Mouse (Mus musculus) gastrocnemius, postnatal 10 days (tissue): ENCODE data around the gene Hecw1. TPM values are rescaled to one million over a fixed set of nuclear protein-coding genes. Genes with fewer than 3 reads are reported as not detected.

Source experiments
- DNase-seq: peaks from one replicate; pipeline ENCODE4 v3.0.0; 2021; ENCODE audit warnings: mixed read lengths
- long read RNA-seq, 2 experiments: library from polyadenylated mRNA; stranded (forward); transcript quantifications; one replicate each; pipeline ENCODE4 v2.0.0; 2021
- total RNA-seq, 2 experiments: library from RNA; stranded (reverse); gene quantifications; 2 replicates each; pipeline ENCODE4 v1.2.3; 2021

Gene Hecw1
- under 1 TPM; 0.50 to 0.54 TPM for total RNA-seq
- long read RNA-seq, experiment 1: 0 reads
- long read RNA-seq, experiment 2: 0 reads

DNA sequence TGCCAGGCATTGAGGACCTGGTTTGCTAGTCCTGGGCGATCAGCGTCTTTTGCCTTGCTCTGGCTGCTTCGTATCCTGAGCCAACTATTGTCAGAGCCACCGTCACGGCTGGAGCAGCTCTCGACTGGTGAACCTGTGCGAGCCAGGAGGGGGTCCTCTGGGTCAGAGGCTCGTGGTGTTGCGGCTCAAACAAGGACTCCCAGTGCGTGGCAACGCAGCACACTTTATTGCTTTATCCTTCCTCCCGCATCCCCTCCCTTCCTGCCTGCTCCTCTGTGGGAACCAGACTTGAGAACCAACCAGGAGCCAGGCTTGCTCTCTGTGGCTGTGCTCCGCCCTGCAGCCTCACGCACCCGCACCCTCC lies at the start of gene Hecw1:
Gene Hecw1 (minus strand): TSS at position 323 of the 364 bp plus-strand sequence.
- no peak for DNase-seq

DNA sequence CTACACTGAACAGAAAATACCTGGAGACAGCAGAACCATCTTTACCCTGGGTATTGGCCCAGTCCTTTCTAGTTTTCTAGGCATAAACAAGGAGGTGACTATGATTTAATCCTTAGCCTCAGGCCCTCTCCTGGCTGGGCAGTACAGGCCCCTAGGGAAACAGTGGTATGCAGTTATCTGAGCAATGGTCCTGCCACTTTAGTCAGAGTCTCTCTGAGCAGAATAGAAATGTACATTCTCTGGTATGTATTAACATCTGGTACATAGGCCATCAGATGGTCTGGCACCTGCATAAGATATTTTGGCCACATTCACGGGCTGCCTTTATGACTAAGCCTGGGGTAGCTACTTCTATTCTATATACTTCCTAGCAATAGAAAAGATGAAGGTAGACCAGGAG lies 38.3 kb upstream of the Hecw1 start:
- DNase-seq: no peak

DNA sequence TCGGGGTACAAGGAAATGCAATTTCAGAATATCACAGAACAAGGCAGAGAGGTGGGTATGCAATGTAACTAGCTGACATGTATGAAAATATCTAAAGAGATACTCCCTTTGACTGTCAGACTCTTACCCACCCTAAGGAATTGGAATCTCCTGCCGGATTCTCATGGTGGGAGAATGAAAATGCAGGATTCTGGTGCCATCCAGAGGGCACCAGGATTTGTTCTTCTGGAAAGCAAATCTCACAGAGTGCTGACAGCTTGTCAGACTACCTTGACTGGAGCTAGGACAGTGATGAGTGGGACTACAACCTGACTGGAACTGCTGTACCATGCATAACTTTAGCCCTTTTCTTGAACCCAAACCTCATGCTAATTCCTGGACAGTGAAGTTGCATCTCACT lies 29.6 kb upstream of the Hecw1 start:
- DNase-seq: no peak

DNA sequence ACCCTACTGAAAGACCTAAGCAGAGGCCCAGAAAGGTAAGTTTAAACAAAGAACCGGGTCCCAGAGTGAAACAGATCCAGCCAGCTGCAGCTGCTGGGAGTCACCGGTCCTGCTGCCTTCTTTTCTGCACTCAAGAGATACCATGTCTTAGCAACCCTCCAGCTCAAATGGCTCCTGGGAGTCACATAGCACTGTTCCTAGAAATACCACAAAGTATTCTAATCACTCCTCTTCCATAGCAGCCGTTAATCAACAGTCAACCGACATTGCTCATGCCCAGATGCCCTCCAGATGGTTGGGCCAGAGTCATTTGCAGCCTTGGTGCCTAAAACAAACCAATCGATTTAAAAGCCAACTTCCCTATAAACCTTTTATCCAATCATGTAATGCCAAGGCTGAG lies 19.8 kb upstream of the Hecw1 start:
- no peak for DNase-seq

DNA sequence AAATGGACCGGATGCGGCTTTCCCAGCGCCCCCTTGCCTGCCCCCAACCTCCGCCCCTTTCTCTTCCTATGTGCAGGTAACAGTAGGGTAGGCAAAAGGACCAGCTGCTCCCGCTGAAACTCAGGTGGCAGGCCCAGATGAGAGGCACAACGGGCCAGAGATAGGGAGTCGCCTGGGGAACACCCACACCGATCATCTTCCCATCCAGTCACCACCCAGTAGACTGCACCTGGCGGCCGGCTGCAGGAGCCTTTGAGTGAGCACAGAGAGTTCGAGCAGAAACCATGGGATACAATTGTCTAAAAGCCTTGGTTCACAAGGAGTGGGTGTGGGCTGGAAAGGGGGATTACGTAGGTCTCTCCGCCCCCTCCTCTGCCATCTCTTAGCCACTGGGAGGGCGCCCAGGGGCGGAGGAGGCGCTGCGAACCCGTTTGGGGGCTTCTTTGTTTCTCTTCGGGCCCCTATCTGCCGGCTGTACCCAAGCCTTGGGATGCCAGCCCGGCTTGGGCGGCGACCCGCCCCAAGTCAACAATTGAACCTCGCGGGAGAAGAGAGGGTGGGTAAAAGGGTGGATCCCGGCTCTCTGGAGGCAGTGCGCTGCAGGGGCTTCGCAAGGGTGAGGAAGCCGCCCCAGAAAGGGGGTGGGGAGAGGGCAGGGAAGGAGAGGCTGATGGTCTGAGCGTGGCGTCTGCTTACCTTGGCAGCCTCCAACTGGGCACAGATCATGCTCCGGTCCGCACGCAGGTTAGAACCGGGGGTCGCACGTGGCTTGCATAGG lies 711 bp downstream of the Hecw1 start:
- DNase-seq: no peak

DNA sequence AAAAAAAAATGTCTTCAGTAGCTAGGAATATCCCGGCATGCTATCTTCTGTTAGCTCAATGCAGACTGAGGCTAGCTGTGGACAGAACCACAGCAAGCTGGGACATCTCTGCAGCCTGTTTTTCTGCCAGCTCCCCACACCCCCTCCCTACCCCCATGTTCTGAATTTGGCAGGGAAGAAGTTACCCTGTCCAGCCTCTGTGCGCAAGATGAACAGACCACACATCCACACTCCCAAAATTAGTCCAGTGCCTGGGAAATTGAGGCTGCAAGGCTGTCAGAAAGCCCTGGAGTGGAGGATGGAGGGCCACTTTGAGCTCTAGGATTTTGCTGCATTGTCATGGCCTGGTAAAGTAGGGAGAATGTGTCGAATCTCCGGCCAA lies 1.3 kb downstream of the Hecw1 start:
- DNase-seq: no peak

DNA sequence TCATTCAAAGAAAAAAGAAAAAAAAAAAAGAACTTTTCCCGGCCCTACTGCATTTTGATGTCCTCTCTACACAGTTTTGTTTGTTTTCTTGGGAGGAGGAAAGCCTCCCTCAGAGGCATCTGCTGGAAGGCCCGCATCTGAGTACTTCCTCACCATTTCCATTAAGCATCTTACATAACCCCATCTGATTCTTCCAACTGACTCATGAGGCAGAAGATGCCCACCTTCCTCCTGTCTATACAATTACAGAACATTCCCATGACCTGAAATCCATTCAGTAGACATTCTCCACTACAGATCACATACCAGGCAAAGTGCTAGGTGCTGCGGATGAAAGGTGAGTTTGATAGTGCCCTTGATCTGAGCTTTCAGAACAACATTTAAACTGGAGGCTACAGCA lies 3.4 kb downstream of the Hecw1 start:
- DNase-seq: no peak

DNA sequence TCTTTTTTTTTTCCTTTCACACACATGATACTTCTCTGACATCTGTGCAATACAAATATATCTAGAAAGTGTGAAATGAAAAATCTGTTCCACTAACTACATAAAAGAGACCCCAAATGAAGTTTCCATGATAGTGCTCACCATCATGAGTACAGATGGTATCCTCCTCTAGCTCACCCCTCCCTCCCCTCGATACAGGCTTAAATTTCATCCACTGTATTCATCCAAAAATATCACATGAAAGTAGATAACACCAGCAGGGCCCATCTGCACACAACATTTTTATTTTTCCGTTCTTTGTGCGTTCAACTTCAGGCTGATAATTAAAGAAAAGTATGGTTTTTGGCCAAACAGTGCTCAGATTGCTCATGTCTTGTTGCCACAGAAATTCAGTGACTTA lies 5.5 kb downstream of the Hecw1 start:
- no peak for DNase-seq

DNA sequence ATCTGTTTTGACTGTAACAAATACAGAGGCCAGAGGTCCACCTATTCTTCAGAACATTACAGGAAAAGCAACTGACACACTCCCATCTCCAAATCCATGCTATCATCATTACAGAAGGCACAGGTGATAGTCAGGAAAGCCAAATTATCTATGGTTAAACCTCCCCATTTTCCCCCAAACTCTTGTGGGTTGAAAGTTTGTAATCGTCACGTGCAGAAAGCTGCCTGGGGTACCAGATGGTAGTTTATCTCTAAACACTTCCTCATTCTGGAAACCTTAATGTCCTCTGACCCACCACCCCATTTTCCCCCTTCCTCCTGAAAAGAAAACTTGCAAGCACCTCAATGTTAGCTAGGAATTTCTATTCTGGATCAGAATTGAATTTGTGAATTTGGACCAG lies 7.9 kb downstream of the Hecw1 start:
- DNase-seq: no peak

DNA sequence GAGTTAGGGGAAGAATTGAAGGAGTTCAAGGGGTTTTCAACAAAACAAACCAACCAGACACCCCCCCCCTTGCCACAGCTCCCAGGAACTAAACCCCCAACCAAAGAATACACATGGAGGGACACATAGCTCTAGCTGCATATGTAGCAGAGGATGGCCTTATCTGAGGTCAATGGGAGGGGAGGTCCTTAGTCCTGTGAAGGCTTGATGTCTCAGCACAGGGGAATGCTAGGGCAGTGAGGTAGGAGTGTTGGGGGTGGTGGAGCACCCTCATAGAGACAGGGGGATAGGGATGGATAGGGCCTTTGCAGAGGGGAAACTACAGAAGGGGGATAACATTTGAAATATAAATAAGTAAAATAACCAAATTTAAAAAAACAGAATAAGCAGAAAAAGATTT lies 9.1 kb downstream of the Hecw1 start:
- DNase-seq: no peak

DNA sequence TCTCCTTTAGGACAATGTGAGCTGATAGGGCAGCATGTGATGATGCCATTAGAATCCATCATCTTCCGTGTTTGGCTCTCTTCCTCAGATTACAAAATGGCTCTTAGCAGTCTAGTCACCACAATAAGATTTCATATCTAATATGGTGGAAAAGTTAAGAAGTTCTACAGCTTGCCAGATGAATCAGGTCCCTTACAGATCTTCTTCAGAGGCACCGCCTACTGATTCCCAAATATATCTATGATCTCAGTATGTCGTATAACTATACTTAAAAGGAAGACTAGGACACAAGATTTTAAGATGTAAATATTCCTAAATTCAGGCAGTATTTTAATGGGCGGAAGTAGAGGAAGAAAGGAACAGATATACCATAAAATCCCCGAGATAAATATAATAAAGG lies 16.3 kb downstream of the Hecw1 start:
- no peak for DNase-seq

DNA sequence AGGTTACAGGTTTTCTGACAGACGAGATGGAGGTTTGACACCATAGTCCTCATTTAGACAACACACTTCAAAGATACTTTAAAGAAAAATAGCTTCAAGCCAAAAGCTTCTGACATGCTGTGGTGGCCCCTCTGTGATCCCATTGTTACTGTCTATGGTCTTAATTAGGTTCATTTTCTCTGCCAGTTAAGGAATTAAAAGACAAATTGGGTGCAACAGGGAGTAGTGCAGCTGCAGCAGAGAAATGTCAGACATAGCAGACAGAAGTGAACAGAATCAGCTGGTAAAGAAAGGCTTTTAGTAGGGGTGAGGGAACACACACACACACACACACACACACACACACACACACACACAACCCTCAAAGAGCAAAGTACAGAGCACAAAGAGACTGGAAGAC lies 22.8 kb downstream of the Hecw1 start:
- no peak for DNase-seq

DNA sequence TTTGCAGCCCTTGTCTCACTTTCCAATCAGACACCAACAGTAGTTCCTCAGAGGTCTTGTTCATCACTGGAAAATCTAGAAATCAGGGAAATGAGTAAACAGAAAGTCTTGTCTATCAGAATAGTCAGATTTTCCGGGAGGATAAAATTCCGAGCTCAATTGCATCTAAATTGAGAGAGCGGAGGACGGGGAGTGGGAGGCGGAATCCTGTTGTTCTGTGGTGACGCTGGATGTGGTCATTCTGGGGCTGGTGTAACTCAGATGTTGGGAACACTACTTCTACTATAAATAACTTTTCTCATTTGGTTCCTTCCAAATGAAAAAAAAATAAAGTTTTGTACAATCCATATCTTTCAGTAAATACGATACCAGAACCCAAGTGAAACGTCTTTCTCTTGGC lies 24.2 kb downstream of the Hecw1 start:
- no peak for DNase-seq

DNA sequence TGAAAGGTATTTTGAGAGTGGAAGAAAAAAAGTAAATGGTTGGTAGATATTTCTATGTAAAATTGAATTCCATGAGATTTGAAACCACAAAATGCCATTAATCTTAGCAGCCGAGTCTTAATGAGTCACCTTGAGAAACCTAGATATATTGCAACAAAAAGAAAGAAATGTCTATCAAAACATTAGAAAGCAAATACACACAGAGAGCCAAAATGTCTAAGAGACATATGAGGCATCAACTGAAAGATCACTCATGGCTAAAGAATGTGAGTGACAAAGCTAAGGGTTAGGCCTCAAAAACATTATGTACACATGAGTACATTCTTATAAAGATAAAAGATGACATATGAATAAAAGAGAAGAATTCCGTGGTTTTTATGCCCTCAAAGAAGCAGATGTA lies 26.1 kb downstream of the Hecw1 start:
- DNase-seq: no peak

DNA sequence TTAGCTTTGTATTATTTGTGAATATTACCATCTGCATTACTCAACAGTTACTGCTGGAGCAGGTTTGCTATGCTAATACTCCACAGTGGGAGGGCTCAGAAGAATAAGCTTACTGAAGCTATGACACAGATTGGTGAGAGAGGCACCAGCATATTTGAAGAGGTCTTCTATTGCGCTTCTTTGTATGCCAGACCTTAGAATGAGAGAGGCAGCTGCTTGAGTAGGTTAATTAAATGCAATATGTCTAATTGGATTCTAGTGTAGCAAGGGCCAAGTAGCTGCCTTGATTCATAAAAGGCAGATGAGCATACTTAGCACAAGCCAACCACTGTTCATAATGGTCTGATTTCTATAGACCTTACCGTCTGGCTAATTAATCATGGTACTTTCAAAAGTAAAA lies 35.2 kb downstream of the Hecw1 start:
- DNase-seq: no peak

DNA sequence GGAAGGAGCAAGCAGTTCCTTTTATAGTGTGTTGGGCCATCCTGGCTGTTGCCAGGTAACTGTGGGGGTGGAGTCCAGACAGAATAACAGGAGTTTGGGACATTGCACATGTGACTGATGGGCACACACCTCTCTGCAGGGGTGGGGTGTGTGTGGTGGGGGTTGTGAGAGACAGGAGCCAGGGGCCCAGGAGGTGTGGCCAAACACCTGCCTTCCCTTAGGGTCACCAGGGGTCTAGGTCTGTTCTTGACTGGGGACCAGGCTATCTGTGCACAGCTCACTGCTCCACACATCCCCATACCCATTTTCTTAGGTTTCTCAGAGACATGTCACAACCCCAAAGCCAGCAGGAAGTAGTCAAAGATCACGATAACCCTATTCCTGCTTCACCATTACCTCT lies 51.9 kb downstream of the Hecw1 start:
- no peak for DNase-seq

DNA sequence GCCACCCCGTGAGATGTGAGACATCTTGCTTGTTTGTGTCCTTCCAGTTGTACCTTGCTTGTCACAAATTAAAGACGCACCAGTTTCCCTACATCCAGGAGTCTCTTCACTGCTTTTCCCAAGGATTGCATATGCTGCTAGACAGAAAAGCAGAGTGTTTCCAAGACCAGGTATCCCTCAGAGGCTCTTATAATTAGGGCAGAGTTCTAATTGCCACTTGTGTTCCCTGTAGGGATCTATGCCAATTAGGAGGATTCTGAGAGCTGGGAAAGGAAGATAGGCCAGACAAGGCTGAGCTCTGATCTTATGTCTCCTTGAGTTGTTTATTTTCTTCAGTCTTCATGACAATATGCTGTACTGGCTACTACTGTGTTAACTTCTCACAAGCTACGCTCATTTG lies 55.5 kb downstream of the Hecw1 start:
- DNase-seq: no peak

DNA sequence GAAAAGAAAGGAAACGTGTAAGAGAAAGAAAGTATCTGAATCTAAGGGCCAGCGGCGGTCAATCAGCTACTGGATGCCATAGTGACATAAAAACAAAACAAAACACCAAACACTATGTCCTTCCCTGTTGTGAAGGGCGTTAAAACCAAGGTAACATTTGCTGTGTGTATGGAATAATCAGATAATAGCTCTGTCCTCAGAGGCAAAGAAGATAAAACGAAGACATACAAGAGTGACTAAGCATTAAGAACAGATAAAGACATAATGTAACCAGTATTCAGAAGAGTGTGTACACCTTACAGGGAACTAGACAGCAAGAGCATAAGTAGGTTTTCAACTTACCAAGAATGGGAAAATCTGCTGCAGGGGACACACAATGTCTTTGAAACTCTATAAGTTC lies 62.0 kb downstream of the Hecw1 start:
- DNase-seq: no peak

DNA sequence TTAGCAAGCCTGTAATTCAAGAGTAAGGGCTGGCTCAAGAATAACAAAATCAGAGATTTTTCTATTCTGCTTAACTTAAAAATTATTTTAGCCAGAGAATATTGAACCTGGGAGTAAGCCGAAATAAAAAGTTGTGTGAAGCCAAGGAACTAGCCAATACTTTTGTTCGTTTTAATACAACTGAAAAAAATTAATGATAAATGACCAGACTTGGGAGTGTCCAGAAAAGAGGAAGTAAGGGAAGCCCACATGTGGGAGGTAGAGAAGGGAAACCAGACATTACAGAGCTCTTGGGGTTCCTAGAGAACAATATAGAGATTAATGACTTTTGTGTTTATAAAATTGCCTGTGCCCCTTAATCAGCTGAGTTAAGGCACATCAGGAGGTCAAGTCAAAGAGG lies 66.0 kb downstream of the Hecw1 start:
- no peak for DNase-seq

DNA sequence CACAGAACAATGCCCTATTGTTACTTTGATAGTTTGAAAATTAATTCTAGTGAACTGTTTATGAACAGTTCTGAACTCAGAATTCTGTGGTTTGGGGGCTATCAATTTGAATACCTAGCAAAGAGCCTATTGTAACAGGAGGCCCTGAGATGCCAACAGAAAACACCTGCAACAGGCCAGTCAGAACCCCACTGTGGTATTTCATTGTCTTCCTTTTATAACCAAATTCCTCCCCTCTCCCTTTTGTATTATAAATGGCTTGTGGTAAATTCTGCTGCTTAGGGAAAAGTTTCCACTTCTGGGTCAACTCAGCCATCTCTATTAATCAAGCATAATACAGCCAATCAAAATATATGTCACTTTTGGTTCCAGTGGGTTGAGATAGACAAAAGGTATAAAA lies 83.5 kb downstream of the Hecw1 start:
- DNase-seq: no peak

DNA sequence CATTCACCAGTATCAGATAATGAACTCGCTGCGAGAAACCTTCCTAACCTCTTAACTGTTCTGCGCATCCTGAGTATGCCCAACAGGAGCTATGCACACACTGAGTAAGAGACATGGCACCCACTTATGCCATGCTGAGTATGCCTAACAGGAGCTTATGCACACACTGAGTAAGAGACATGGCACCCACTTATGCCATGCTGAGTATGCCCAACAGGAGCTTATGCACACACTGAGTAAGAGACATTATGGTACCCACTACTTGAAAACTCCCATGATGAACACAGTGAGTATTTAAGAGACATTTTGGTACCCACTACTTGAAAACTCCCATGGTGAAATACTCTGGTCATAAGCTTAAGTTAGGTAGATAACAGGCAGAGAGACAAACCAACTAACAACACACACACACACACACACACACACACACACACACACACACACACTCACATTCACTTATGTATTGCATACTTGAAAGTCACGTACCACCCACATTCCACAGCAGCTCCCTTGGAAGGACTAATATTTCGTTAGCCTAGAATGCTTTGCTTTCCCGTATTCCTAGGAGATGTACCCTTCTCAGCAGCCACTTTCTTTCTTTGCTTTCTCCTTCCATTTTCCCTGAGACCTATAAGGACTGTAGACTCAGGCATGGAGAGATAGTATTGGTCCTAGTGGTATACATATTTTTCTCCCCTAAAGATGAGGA lies 94.0 kb downstream of the Hecw1 start:
- no peak for DNase-seq

DNA sequence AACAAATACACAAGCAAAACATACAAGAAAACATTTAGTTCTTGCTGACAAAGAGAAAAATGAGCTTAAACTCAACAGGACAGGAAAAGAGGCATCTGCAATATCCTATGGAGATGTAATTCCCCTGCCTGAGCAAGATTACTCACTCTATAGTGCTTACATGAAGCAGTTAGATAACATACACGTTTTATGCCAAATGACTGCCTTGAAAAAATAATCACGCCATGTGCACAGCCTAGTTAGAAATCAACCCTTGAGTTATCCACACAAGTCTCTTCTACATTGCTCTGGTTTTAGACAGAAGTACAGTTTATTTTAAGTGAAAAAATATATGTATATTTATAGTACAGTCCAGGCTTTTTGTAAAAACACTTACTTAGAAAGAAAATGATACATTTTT lies 98.2 kb downstream of the Hecw1 start:
- DNase-seq: no peak

DNA sequence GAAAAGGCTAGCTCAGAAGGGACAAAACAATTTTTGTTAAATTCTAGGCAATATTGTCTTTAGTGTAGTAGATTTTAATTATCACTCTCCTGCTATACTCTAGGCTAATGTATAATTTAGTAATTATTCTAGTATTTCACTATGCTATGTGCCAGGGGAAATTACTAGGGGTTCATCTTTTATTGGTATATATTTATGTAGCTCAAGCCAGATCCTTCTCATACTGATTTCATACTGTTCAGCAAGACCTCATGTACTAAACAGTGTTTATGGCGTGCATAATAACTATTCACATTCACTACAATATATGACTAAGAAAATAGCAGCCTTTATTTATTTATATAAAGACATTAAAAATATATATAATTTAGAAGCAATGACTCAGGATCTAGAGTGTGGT lies 109.6 kb downstream of the Hecw1 start:
- no peak for DNase-seq

DNA sequence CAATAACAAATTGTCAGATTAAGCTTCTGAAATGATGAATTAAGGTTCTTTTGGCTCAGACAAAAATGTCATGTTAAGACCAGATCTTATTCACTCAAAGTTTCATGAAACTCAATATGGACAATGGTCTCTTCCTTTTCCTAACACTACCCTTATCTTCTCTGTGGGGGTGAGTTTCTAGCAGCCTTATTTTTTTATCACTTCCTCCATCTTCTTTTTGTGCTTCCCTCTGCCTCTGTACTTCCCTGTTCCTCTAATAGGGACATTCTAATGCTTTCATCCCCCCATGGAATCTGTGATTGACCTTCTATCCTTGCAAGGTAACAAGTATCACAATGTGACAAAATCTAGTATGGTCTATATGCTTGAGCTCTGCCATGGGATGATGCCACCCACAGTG lies 148.6 kb downstream of the Hecw1 start:
- DNase-seq: no peak
